Mouse (Mus musculus) cerebellum, adult 2 months (tissue): ENCODE data around the gene Fuom.

ENCODE experiments used
- CTCF ChIP-seq: fragments of 200-500 bp; IDR thresholded peaks from 2 replicates; pipeline ENCODE4 v1.5.1; 2011; ENCODE audit warnings: low read depth, mild to moderate bottlenecking, control low read depth, low read length, moderate library complexity, borderline replicate concordance; ENCODE audit not compliant: insufficient read depth
- POLR2A ChIP-seq: fragments of 200-500 bp; IDR thresholded peaks from 2 replicates; pipeline ENCODE4 v1.6.1; 2011; ENCODE audit warnings: low read length, control low read depth, borderline replicate concordance; ENCODE audit not compliant: insufficient read depth

- TF ChIP-seq CTCF (no peak), POLR2A (peak; percentile 90)
Measured at GRCm38 (mm10) chr7:140137135-140138020, 35.1 kb upstream of the Fuom start, which contains the start of gene Mtg1.
